Mouse (Mus musculus) megakaryocyte, embryonic 14.5 days (primary cell): Measurements from ENCODE around the gene Pmpca.

Experiments used
- FLI1 ChIP-seq: IDR thresholded peaks from 2 replicates; pipeline ENCODE4 v1.6.1; 2012; ENCODE audit warnings: low read length, inconsistent platforms, mixed read lengths
- GATA1 ChIP-seq: IDR thresholded peaks from 3 replicates; pipeline ENCODE4 v1.6.1; 2012; ENCODE audit warnings: mixed read lengths, low read length, inconsistent platforms, borderline replicate concordance

- TF ChIP-seq GATA1 (no peak), FLI1 (no peak)
Measured at GRCm38 (mm10) chr2:26441261-26441660, 52.1 kb downstream of the Pmpca start.
